Mouse (Mus musculus) forebrain, postnatal 0 days (tissue): ENCODE measurements at regions not wholly inside any gene's neighbourhood (a gene's known extent, or its start where the extent isn't known, plus 50 kb on each side); places are given as distances from the start of the nearest gene placed in this dataset.

Experiments
- ATAC-seq: fragments of 200-750 bp; cut with Nextera tagmentation; 2 replicates; pipeline ENCODE4 v1.8.0; 2017; ENCODE audit warnings: mild to moderate bottlenecking, moderate library complexity
- DNase-seq: peaks from one replicate; pipeline ENCODE4 v3.0.0-alpha.2; 2015
- H3K27ac ChIP-seq: fragments of 300-500 bp; sonication (generic); 2 replicates; pipeline ENCODE4 v1.5.1; 2014; ENCODE audit warnings: low read depth, mild to moderate bottlenecking, antibody characterized with exemption, low read length, moderate library complexity, mixed read lengths
- H3K27me3 ChIP-seq: fragments of 300-500 bp; sonication (generic); 2 replicates; pipeline ENCODE4 v1.6.1; 2014; ENCODE audit warnings: mild to moderate bottlenecking, low read length, mixed read lengths; ENCODE audit not compliant: insufficient read depth
- H3K36me3 ChIP-seq: fragments of 300-500 bp; sonication (generic); 2 replicates; pipeline ENCODE4 v1.6.1; 2014; ENCODE audit warnings: mild to moderate bottlenecking, moderate library complexity; ENCODE audit not compliant: insufficient read depth
- H3K4me1 ChIP-seq: fragments of 300-500 bp; sonication (generic); 2 replicates; pipeline ENCODE4 v1.6.1; 2014; ENCODE audit warnings: antibody characterized with exemption; ENCODE audit not compliant: insufficient read depth
- H3K4me2 ChIP-seq: fragments of 300-500 bp; sonication (generic); 2 replicates; pipeline ENCODE4 v1.6.1; 2014; ENCODE audit warnings: low read depth, mild to moderate bottlenecking, moderate library complexity
- H3K4me3 ChIP-seq: fragments of 300-500 bp; sonication (generic); 2 replicates; pipeline ENCODE4 v1.5.1; 2014; ENCODE audit warnings: low read depth, low read length, mixed read lengths
- H3K9ac ChIP-seq: fragments of 300-500 bp; sonication (generic); 2 replicates; pipeline ENCODE4 v1.6.1; 2014; ENCODE audit warnings: mild to moderate bottlenecking
- H3K9me3 ChIP-seq: fragments of 300-500 bp; sonication (generic); 2 replicates; pipeline ENCODE4 v1.6.1; 2016; ENCODE audit warnings: low read length
- CTCF ChIP-seq: sonication (generic); IDR thresholded peaks from 2 replicates; pipeline ENCODE4 v1.5.1; 2016; ENCODE audit warnings: antibody characterized with exemption, control low read depth, low read depth
- WGBS: fragments of 180-500 bp; shearing (Covaris S2); extraction: QIAGEN DNeasy Blood & Tissue Kit; methylation state at CpG from one replicate; pipeline ENCODE4 v1.1.7; 2014; 5-methylcytosine and 5-hydroxymethylcytosine counted together

GRCm38 (mm10) chr4:47948789-47949188 is 96.2 kb upstream of the Nr4a3 start:
- Histone ChIP-seq H3K36me3 (no peaks in the 10 kb centered on the region), H3K9ac (no peak overlapping the region), H3K4me1 (peaks cover 11% of the 10 kb centered on the region; the same call in 1 of the 2 replicates), H3K4me2 (peak overlapping the region; percentile 1; the same call in 1 of the 2 replicates), H3K27me3 (no peaks in the 10 kb centered on the region), H3K9me3 (no peaks in the 10 kb centered on the region), H3K27ac (peak overlapping the region; percentile 66; the same call in 1 of the 2 replicates), H3K4me3 (no peak overlapping the region)
- no peak for TF ChIP-seq CTCF
- DNase-seq (no peak), ATAC-seq (no peak)
- WGBS, result 40% methylated on average over 8 of the region's 8 CpGs

- Histone ChIP-seq H3K4me3 (no peak overlapping the region), H3K9me3 (no peaks in the 10 kb centered on the region), H3K4me1 (no peaks in the 10 kb centered on the region), H3K27me3 (no peaks in the 10 kb centered on the region), H3K4me2 (no peak overlapping the region), H3K36me3 (no peaks in the 10 kb centered on the region), H3K9ac (no peak overlapping the region), H3K27ac (no peak overlapping the region)
- no peak for ATAC-seq
- no peak for TF ChIP-seq CTCF
- DNase-seq, result no peak
- WGBS, result 68% methylated on average over 15 of the region's 15 CpGs
Measured at GRCm38 (mm10) chr4:47954576-47955305, 90.2 kb upstream of the Nr4a3 start.

- H3K4me2 ChIP-seq, result no peak overlapping the region
- no peak overlapping the region for H3K27ac ChIP-seq
- no peak overlapping the region for H3K4me3 ChIP-seq
- no peaks in the 10 kb centered on the region for H3K4me1 ChIP-seq
- TF ChIP-seq CTCF, result no peak
- WGBS, result 65% methylated on average over 4 of the region's 4 CpGs
- no peaks in the 10 kb centered on the region for H3K36me3 ChIP-seq
- DNase-seq (no peak), ATAC-seq (no peak)
- H3K9ac ChIP-seq, result no peak overlapping the region
- no peaks in the 10 kb centered on the region for H3K9me3 ChIP-seq
- no peaks in the 10 kb centered on the region for H3K27me3 ChIP-seq
Measured at GRCm38 (mm10) chr4:47964630-47965029, 80.3 kb upstream of the Nr4a3 start.

- no peak overlapping the region for H3K4me2 ChIP-seq
- no peaks in the 10 kb centered on the region for H3K4me1 ChIP-seq
- DNase-seq (no peak), ATAC-seq (no peak)
- H3K9me3 ChIP-seq, result no peaks in the 10 kb centered on the region
- no peak overlapping the region for H3K27ac ChIP-seq
- H3K9ac ChIP-seq, result no peak overlapping the region
- WGBS, result 91% methylated on average over 4 of the region's 4 CpGs
- H3K4me3 ChIP-seq, result no peak overlapping the region
- TF ChIP-seq CTCF, result no peak
- H3K36me3 ChIP-seq, result no peaks in the 10 kb centered on the region
- H3K27me3 ChIP-seq, result no peaks in the 10 kb centered on the region
Measured at GRCm38 (mm10) chr4:47971861-47972260, 73.1 kb upstream of the Nr4a3 start.

- no peaks in the 10 kb centered on the region for H3K4me1 ChIP-seq
- H3K27ac ChIP-seq, result no peak overlapping the region
- H3K36me3 ChIP-seq, result no peaks in the 10 kb centered on the region
- DNase-seq, result peak; percentile 17
- no peaks in the 10 kb centered on the region for H3K9me3 ChIP-seq
- H3K4me2 ChIP-seq, result no peak overlapping the region
- H3K9ac ChIP-seq, result no peak overlapping the region
- TF ChIP-seq CTCF, result no peak
- 54% methylated on average over 13 of the region's 13 CpGs for WGBS
- H3K27me3 ChIP-seq, result no peaks in the 10 kb centered on the region
- ATAC-seq, result no peak
- H3K4me3 ChIP-seq, result no peak overlapping the region
Measured at GRCm38 (mm10) chr4:47979579-47980313, 65.2 kb upstream of the Nr4a3 start.
